Comparison of ENCODE assay signal across 29 mouse cellular contexts in the genomic region with DNA sequence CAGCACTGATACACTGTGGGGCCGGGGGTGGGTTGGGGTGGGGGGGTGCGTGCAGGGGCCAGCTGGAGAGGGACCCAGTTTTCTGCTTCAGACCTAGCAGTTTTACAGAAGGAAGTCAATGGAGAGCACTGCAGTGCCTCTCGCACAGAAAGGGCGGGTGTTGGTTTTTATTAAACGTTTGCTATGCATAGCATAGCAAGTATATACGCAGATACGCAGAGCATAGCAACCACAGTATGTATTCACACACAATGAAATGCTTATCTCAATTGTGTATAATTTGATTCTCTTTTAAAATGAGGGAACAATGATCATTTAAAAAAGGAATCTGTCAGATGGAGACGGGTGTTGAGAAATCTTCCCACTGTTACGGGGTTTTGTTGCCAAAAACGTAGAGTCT.
DNase-seq lines count a peak whose midpoint lies in the region; ATAC-seq and TF ChIP-seq lines count a peak whose summit lies in the region.
"Had no signal": no experiment of that assay in that cellular context is flagged by ENCODE, and none has a peak within 500 bp of the region (broad histone marks: within the 10 kb centered on the region; RNA-seq: fewer than 3 reads in every experiment).

No protein-coding gene starts in this region.

- no peaks in the 10 kb centered on the region for H3K9me3 ChIP-seq in lung, embryonic 14.5 days (ENCODE audit: low read depth, low read length)
- H3K9me3 ChIP-seq in forebrain, embryonic 12.5 days, result no peaks in the 10 kb centered on the region
- no peaks in the 10 kb centered on the region for H3K9me3 ChIP-seq in forebrain, embryonic 15.5 days
- H3K9me3 ChIP-seq: embryonic facial prominence, embryonic 10.5 days; embryonic facial prominence, embryonic 13.5 days; heart, embryonic 12.5 days; heart, embryonic 15.5 days; hindbrain, embryonic 10.5 days; hindbrain, embryonic 13.5 days had no signal

- DNase-seq in lung, embryonic 14.5 days, result peak; percentile 25
- DNase-seq in lung, postnatal 10 days, result no peak
- DNase-seq in brain, embryonic 14.5 days (ENCODE audit: low read depth), result peak; percentile 15
- DNase-seq in cerebellum, adult 2 months, result no peak
- DNase-seq in left cerebral cortex, postnatal 4 days, result no peak
- DNase-seq: adrenal gland, adult 8-10 months; adrenal gland, postnatal 25 days; cerebellum, adult 11 months; cerebellum, adult 8-10 months; cerebellum, postnatal 36 days; embryo, embryonic 11 days; gastrocnemius, postnatal 25 days; heart, adult 18-20 months; heart, postnatal 10 days; heart, postnatal 36 days had no signal

- TF ChIP-seq CTCF in lung, embryonic 14.5 days (IDR thresholded peaks at IDR 0.05; ENCODE audit: low read depth), result no peak
- no peak for TF ChIP-seq CTCF in brain, embryonic 14.5 days (IDR thresholded peaks at IDR 0.05; ENCODE audit: borderline replicate concordance, extremely low read depth, insufficient read depth, insufficient read length)
- TF ChIP-seq CTCF in cerebellum, adult 2 months (IDR thresholded peaks at IDR 0.05; ENCODE audit: borderline replicate concordance, insufficient read depth, low read depth, low read length), result no peak

- no peak for TF ChIP-seq POLR2A in brain, embryonic 14.5 days (IDR thresholded peaks at IDR 0.05; ENCODE audit: borderline replicate concordance, extremely low read depth, insufficient read depth, insufficient read length, poor library complexity, severe bottlenecking)
- TF ChIP-seq POLR2A in cerebellum, adult 2 months (IDR thresholded peaks at IDR 0.05; ENCODE audit: borderline replicate concordance, insufficient read depth, low read length), result no peak

- no peak overlapping the region for H3K9ac ChIP-seq in lung, embryonic 14.5 days
- no peak overlapping the region for H3K9ac ChIP-seq in forebrain, embryonic 12.5 days
- H3K9ac ChIP-seq in forebrain, embryonic 15.5 days (replicated peaks), result no peak overlapping the region
- H3K9ac ChIP-seq: embryonic facial prominence, embryonic 13.5 days; heart, embryonic 12.5 days; heart, embryonic 15.5 days; hindbrain, embryonic 13.5 days had no signal

- H3K4me1 ChIP-seq in lung, embryonic 14.5 days (ENCODE audit: insufficient read depth), result 0 out of 2 replicates have a peak, but pooled peaks cover 5% of the 10 kb centered on the region
- H3K4me1 ChIP-seq in forebrain, embryonic 12.5 days, result peaks cover 18% of the 10 kb centered on the region
- H3K4me1 ChIP-seq in forebrain, embryonic 15.5 days, result peaks cover 20% of the 10 kb centered on the region
- no peaks in the 10 kb centered on the region for H3K4me1 ChIP-seq in cerebellum, adult 2 months (ENCODE audit: control insufficient read depth, insufficient read depth, low read length)
- H3K4me1 ChIP-seq: heart, embryonic 12.5 days; heart, embryonic 15.5 days had no signal

- H3K27me3 ChIP-seq in lung, embryonic 14.5 days (ENCODE audit: insufficient read depth, low read length), result no peaks in the 10 kb centered on the region
- H3K27me3 ChIP-seq in forebrain, embryonic 12.5 days, result no peaks in the 10 kb centered on the region
- H3K27me3 ChIP-seq in forebrain, embryonic 15.5 days, result no peaks in the 10 kb centered on the region
- H3K27me3 ChIP-seq in cerebellum, adult 2 months (ENCODE audit: control insufficient read depth, insufficient read depth, low read length), result no peaks in the 10 kb centered on the region
- H3K27me3 ChIP-seq: heart, embryonic 12.5 days; heart, embryonic 15.5 days; hindbrain, embryonic 13.5 days had no signal

- H3K36me3 ChIP-seq in lung, embryonic 14.5 days (ENCODE audit: insufficient read depth), result no peaks in the 10 kb centered on the region
- no peaks in the 10 kb centered on the region for H3K36me3 ChIP-seq in forebrain, embryonic 12.5 days (replicated peaks)
- no peaks in the 10 kb centered on the region for H3K36me3 ChIP-seq in forebrain, embryonic 15.5 days
- H3K36me3 ChIP-seq: embryonic facial prominence, embryonic 10.5 days; embryonic facial prominence, embryonic 13.5 days; heart, embryonic 12.5 days; heart, embryonic 15.5 days; hindbrain, embryonic 10.5 days; hindbrain, embryonic 13.5 days had no signal

- H3K4me2 ChIP-seq in lung, embryonic 14.5 days, result no peak overlapping the region
- no peak overlapping the region for H3K4me2 ChIP-seq in forebrain, embryonic 12.5 days
- H3K4me2 ChIP-seq in forebrain, embryonic 15.5 days (replicated peaks), result peak overlapping the region; percentile 16; the same call in 1 of the 2 replicates
- H3K4me2 ChIP-seq: embryonic facial prominence, embryonic 13.5 days; heart, embryonic 12.5 days; heart, embryonic 15.5 days; hindbrain, embryonic 13.5 days had no signal

- intact Hi-C loops in left cerebral cortex, postnatal 4 days (cut with DNase I), result no loop called here

- 51% methylated on average over 10 of the region's 10 CpGs for WGBS in lung, embryonic 14.5 days
- WGBS in forebrain, embryonic 12.5 days, result 54% methylated on average over 10 of the region's 10 CpGs
- WGBS in forebrain, embryonic 15.5 days, result 23% methylated on average over 10 of the region's 10 CpGs
- WGBS in cerebellum, adult 2 months, result 54% methylated on average over 10 of the region's 10 CpGs

- no peak overlapping the region for H3K27ac ChIP-seq in lung, embryonic 14.5 days (ENCODE audit: low read depth)
- H3K27ac ChIP-seq in forebrain, embryonic 12.5 days, result peak overlapping the region; percentile 66
- H3K27ac ChIP-seq in forebrain, embryonic 15.5 days (replicated peaks), result no peak overlapping the region
- H3K27ac ChIP-seq in cerebellum, adult 2 months (ENCODE audit: insufficient read depth, low read length), result no peak overlapping the region
- H3K27ac ChIP-seq: embryonic facial prominence, embryonic 10.5 days; embryonic facial prominence, embryonic 13.5 days; heart, embryonic 15.5 days; hindbrain, embryonic 10.5 days; hindbrain, embryonic 13.5 days had no signal

- H3K4me3 ChIP-seq in lung, embryonic 14.5 days (ENCODE audit: low read depth, low read length), result no peak overlapping the region
- H3K4me3 ChIP-seq in forebrain, embryonic 12.5 days (replicated peaks), result no peak overlapping the region
- H3K4me3 ChIP-seq in forebrain, embryonic 15.5 days, result no peak overlapping the region
- H3K4me3 ChIP-seq in cerebellum, adult 2 months (replicated peaks; ENCODE audit: insufficient read depth, low read depth, low read length), result no peak overlapping the region
- H3K4me3 ChIP-seq: embryonic facial prominence, embryonic 10.5 days; embryonic facial prominence, embryonic 13.5 days; erythroblast, embryonic 14.5 days; heart, embryonic 12.5 days; heart, embryonic 15.5 days; hindbrain, embryonic 10.5 days; hindbrain, embryonic 13.5 days had no signal

- ATAC-seq in lung, embryonic 14.5 days (ENCODE audit: insufficient read depth), result no peak
- ATAC-seq in forebrain, embryonic 12.5 days (ENCODE audit: low FRiP score), result no peak
- ATAC-seq in forebrain, embryonic 15.5 days (replicated peaks), result 0 out of 2 replicates have a peak, but pooled peaks have one; percentile 53
- no peak for ATAC-seq in frontal cortex, adult (ENCODE audit: low TSS enrichment)
- ATAC-seq: CD4-positive, CD25-positive, alpha-beta regulatory T cell, adult 4 months; hindbrain, embryonic 16.5 days; inflammation-experienced regulatory T-cells, adult 6 months; intestine, embryonic 16.5 days had no signal

Comparison
In these comparisons a context has a peak if more than half of its experiments do, and no peak if none do; other contexts are left out.
1. DNase-seq: peak in lung, embryonic 14.5 days (single experiment) and brain, embryonic 14.5 days (single experiment); none in lung, postnatal 10 days (single experiment), cerebellum, adult 2 months (0 of 2) and left cerebral cortex, postnatal 4 days (single experiment).